Mouse (Mus musculus): ENCODE results near the gene Prkca.

- TF ChIP-seq CTCF (IDR thresholded peaks at IDR 0.05; ENCODE audit: control insufficient read depth, insufficient read depth, insufficient replicate concordance, low read depth, low read length) (no peak), POLR2A (IDR thresholded peaks at IDR 0.05; ENCODE audit: control insufficient read depth, low read depth, low read length) (peak; percentile 73; the same call in 1 of the 2 replicates)
Observed at GRCm38 (mm10) chr11:107993792-107994191, 349.9 kb downstream of the Prkca start.
